Mouse (Mus musculus) small intestine, adult 2 months (tissue): ENCODE results near the gene Myg1. TPM values are rescaled to one million over a fixed set of nuclear protein-coding genes. Genes with fewer than 3 reads are reported as not detected.

ENCODE experiments used
- H3K27ac ChIP-seq: fragments of 200-500 bp; 2 replicates; pipeline ENCODE4 v1.5.1; 2012; ENCODE audit warnings: low read depth, low read length, control low read depth, inconsistent platforms; ENCODE audit not compliant: insufficient read depth
- H3K27me3 ChIP-seq: fragments of 200-500 bp; 2 replicates; pipeline ENCODE4 v1.6.1; 2012; ENCODE audit warnings: mild to moderate bottlenecking, moderate library complexity, low read length, inconsistent platforms; ENCODE audit not compliant: control insufficient read depth, insufficient read depth
- H3K36me3 ChIP-seq: fragments of 200-500 bp; 2 replicates; pipeline ENCODE4 v1.6.1; 2012; ENCODE audit warnings: mild to moderate bottlenecking, low read length, control low read depth, inconsistent platforms; ENCODE audit not compliant: control insufficient read depth, insufficient read depth
- H3K4me1 ChIP-seq: fragments of 200-500 bp; 2 replicates; pipeline ENCODE4 v1.6.1; 2012; ENCODE audit warnings: low read length, inconsistent platforms, mixed read lengths; ENCODE audit not compliant: control insufficient read depth, insufficient read depth, insufficient read length
- H3K4me3 ChIP-seq: fragments of 200-500 bp; 2 replicates; pipeline ENCODE4 v1.5.1; 2012; ENCODE audit warnings: low read depth, mild to moderate bottlenecking, control low read depth, inconsistent platforms, low read length, moderate library complexity
- CTCF ChIP-seq: fragments of 200-500 bp; IDR thresholded peaks from 2 replicates; pipeline ENCODE4 v1.5.1; 2012; ENCODE audit warnings: low read depth, mild to moderate bottlenecking, control low read depth, inconsistent platforms, low read length, moderate library complexity, mixed read lengths; ENCODE audit not compliant: insufficient replicate concordance, insufficient read length; ENCODE audit errors: extremely low read depth
- POLR2A ChIP-seq: fragments of 200-500 bp; IDR thresholded peaks from 2 replicates; pipeline ENCODE4 v1.6.1; 2012; ENCODE audit warnings: low read depth, mild to moderate bottlenecking, control low read depth, inconsistent platforms, low read length, moderate library complexity
- WGBS: fragments of 180-500 bp; shearing (Covaris S2); methylation state at CpG from one replicate; pipeline ENCODE4 v1.1.7; 2018; 5-methylcytosine and 5-hydroxymethylcytosine counted together
- polyA plus RNA-seq: library from polyadenylated mRNA; depleted of rRNA; stranded (reverse); fragments of >200 nt; gene quantifications from 2 replicates; pipeline ENCODE4 v1.2.3, GENCODE M21; 2012; rRNA removed

Myg1 gene
- polyA plus RNA-seq, result 15.9 and 30.0 TPM in 2 replicates

DNA sequence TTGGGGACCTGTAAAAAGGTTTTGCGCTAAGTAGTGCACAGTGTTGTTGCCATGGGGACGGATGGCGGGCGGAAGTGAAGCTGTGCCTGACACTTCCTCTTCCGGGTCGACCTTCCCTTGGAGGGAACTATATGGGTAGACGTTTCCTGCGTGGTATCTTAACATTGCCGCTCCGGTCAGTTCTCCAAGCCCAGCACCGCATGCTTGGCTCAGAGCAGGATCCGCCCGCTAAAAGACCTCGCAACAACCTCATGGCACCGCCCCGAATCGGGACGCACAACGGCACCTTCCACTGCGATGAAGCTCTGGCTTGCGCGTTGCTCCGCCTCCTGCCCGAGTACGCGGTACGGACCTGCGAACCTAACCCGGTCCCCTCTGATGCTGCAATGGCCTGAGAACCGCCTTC, at the start of gene Myg1:
Gene Myg1, plus strand, starts transcription at position 100 of the 406 bp plus-strand sequence.
- under 1% methylated on average over 30 of the region's 30 CpGs for WGBS
- TF ChIP-seq CTCF, result no peak
- TF ChIP-seq POLR2A, result peak; percentile 38
- peak within 1 kb of the TSS; percentile 47 for H3K27ac ChIP-seq
- peaks cover 8% of the 10 kb centered on the region; the same call in 1 of the 2 replicates for H3K4me1 ChIP-seq
- peaks cover 22% of the 10 kb centered on the region for H3K36me3 ChIP-seq
- H3K27me3 ChIP-seq, result no peaks in the 10 kb centered on the region
- H3K4me3 ChIP-seq, result peak within 1 kb of the TSS; percentile 82

DNA sequence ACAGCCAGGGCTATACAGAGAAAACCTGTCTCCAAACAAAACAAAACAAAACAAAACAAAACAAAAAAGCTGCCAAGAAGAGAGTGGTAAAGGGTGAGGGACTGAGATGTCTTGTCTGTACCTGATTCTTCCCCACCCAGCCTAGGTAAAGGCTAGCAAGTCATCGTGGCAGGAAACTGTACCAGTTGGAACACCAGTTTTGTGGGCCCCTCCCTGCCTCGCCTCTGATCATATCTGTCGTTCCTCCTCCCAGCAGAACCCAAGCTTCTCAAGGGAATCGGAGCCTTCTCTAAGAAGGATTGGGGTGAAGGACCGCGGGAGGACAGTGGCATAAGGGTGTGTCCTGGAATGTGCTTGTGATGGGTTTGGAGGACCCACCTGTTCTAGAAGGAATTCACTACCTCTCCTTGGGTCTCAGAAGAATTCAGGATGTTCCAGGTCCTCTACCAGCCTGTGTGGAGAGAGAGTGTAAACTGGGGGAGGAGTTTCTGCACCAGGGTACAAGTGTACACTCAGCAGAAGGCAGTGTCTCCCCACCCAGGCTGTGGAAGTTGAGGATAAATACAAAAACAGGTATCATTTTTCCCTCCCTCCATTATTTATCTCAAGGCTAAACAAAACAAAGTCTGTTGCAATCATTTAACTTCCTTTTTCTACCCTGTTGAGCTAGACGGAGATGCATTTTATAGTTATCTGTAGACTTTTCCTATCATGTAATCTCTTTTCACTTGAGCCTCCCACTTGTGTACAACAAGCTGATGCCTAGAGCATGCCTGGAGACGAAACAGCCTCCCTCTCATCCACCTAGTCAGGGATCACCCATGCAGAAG, 48.8 kb upstream of the Myg1 start:
- Histone ChIP-seq H3K27me3 (no peaks in the 10 kb centered on the region), H3K4me3 (no peak overlapping the region), H3K4me1 (peaks cover 14% of the 10 kb centered on the region), H3K36me3 (peaks cover 5% of the 10 kb centered on the region), H3K27ac (no peak overlapping the region)
- no peak for TF ChIP-seq POLR2A
- no peak for TF ChIP-seq CTCF
- WGBS, result 51% methylated on average over 8 of the region's 8 CpGs

DNA sequence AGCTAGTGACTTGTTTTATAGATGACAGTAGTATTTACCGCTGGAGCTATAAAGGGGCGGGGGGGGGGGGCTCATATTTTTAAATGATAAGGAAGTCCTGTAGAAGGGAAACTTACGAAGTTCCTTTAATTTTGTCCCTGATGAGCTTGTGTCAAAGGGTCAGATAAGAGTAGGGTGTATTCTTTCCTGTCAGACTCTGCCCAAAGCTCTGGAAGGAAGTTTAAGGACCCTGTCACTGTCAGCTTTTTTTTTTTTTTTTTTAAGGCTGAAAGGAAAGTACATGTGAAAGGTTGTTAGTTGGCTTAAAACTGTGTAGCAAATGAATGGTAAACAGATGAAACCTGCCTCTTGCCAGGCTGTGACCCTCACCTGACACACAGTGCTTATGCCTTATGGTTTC, 47.9 kb upstream of the Myg1 start:
- WGBS, result 63% methylated on average over 3 of the region's 3 CpGs
- Histone ChIP-seq H3K4me1 (peaks cover 13% of the 10 kb centered on the region), H3K4me3 (no peak overlapping the region), H3K27ac (no peak overlapping the region), H3K36me3 (peaks cover 5% of the 10 kb centered on the region), H3K27me3 (no peaks in the 10 kb centered on the region)
- no peak for TF ChIP-seq POLR2A
- TF ChIP-seq CTCF, result no peak

- Histone ChIP-seq H3K4me1 (no peaks in the 10 kb centered on the region), H3K4me3 (no peak overlapping the region), H3K27me3 (no peaks in the 10 kb centered on the region), H3K27ac (no peak overlapping the region), H3K36me3 (no peaks in the 10 kb centered on the region)
- TF ChIP-seq POLR2A, result no peak
- no peak for TF ChIP-seq CTCF
Measured at GRCm38 (mm10) chr15:102287395-102287794, 44.1 kb upstream of the Myg1 start.

- peak; percentile 24; the same call in 1 of the 2 replicates for TF ChIP-seq POLR2A
- TF ChIP-seq CTCF, result no peak
- Histone ChIP-seq H3K4me3 (peak within 1 kb of the TSS; percentile 77), H3K36me3 (no peaks in the 10 kb centered on the region; the same call in 1 of the 2 replicates), H3K4me1 (no peaks in the 10 kb centered on the region), H3K27me3 (no peaks in the 10 kb centered on the region), H3K27ac (no peak within 1 kb of the TSS)
- 5% methylated on average over 25 of the region's 25 CpGs for WGBS
Measured at GRCm38 (mm10) chr15:102295633-102296367, 35.7 kb upstream of the Myg1 start, which contains the start of gene Espl1. Espl1 (plus strand) TSS chr15:102296266.

DNA sequence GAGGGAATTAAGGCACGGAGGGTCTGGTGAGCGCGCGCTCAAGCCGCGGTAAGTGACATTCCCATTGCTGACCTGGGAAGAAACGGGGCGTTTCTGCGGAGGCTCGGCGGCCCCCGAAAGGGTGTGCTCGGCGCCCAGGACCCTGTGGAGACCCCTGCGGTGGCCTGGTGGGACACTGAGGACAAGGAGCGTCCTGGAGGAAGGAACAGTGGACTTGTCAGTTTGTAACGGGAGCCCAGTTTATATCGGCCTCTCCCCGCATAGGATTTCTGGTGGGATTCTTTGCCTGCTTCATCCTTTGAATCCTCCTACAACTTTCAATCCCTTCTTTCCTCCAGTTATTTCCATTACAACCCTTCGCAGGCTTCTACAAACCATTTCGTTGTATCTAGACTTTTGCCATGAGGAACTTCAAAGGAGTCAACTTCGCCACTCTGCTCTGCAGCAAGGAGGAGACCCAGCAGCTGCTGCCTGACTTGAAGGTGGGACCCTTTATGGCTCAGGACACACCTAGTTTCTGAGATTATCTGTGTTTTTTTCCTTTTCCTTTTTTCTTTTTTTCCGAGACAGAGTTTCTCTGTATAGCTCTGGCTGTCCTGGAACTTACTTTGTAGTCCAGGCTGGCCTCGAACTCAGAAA, 35.0 kb upstream of the Myg1 start:
- H3K4me3 ChIP-seq, result peak overlapping the region; percentile 77
- no peak overlapping the region for H3K27ac ChIP-seq
- 4% methylated on average over 24 of the region's 24 CpGs for WGBS
- no peaks in the 10 kb centered on the region for H3K27me3 ChIP-seq
- no peaks in the 10 kb centered on the region for H3K4me1 ChIP-seq
- H3K36me3 ChIP-seq, result no peaks in the 10 kb centered on the region; the same call in 1 of the 2 replicates
- TF ChIP-seq POLR2A (no peak), CTCF (no peak)
